23 mouse cellular contexts compared by ENCODE assay signal in genomic region chr10:105535848-105536247, GRCm38 (mm10).
"Had no signal": no experiment of that assay in that cellular context is flagged by ENCODE, and none has a peak within 500 bp of the region (broad histone marks: within the 10 kb centered on the region; RNA-seq: fewer than 3 reads in every experiment).

No protein-coding gene starts in this region.

- H3K27ac ChIP-seq: heart, adult 2 months; heart, embryonic 13.5 days; heart, embryonic 15.5 days; hindbrain, embryonic 13.5 days; hindbrain, embryonic 15.5 days; hindbrain, postnatal 0 days; layer of hippocampus, adult 2 months; left cerebral cortex, adult 2 months; limb, embryonic 10.5 days; limb, embryonic 12.5 days had no signal

- H3K4me3 ChIP-seq: heart, adult 2 months; heart, embryonic 13.5 days; heart, embryonic 15.5 days; hindbrain, embryonic 13.5 days; hindbrain, embryonic 15.5 days; layer of hippocampus, adult 2 months; left cerebral cortex, adult 2 months; limb, embryonic 10.5 days; limb, embryonic 12.5 days had no signal

- H3K4me2 ChIP-seq: heart, embryonic 11.5 days; heart, embryonic 13.5 days; heart, embryonic 15.5 days; hindbrain, embryonic 13.5 days; hindbrain, embryonic 15.5 days; limb, embryonic 12.5 days; liver, embryonic 11.5 days had no signal

- ATAC-seq: hindbrain, postnatal 0 days had no signal

- H3K36me3 ChIP-seq: heart, embryonic 15.5 days; hindbrain, embryonic 13.5 days; hindbrain, embryonic 15.5 days; limb, embryonic 10.5 days had no signal

- H3K9ac ChIP-seq: heart, embryonic 13.5 days; heart, embryonic 15.5 days; hindbrain, embryonic 13.5 days; hindbrain, embryonic 15.5 days; limb, embryonic 12.5 days had no signal

- DNase-seq: gastrocnemius, postnatal 14 days; gastrocnemius, postnatal 36 days; heart, adult 11 months; heart, adult 2 months; heart, postnatal 14 days; heart, postnatal 36 days; kidney, adult 18-20 months; kidney, adult 8-10 months; kidney, postnatal 10 days; kidney, postnatal 25 days; kidney, postnatal 4 days; liver had no signal

- H3K27me3 ChIP-seq: heart, embryonic 13.5 days; heart, embryonic 15.5 days; hindbrain, embryonic 13.5 days; hindbrain, embryonic 15.5 days; limb, embryonic 12.5 days had no signal

- H3K9me3 ChIP-seq: heart, embryonic 13.5 days; heart, embryonic 15.5 days; hindbrain, embryonic 13.5 days; hindbrain, embryonic 15.5 days; limb, embryonic 10.5 days; limb, embryonic 12.5 days had no signal
